ENCODE assay signal across 23 mouse cellular contexts in genomic region chr2:71350181-71350580, GRCm38 (mm10). TPM values are rescaled to one million over a fixed set of nuclear protein-coding genes. Genes with fewer than 3 reads are reported as not detected.
A peak's percentile ranks its signal among the peaks of the same experiment; 100 is the strongest.
DNase-seq lines count a peak whose midpoint lies in the region; ATAC-seq and TF ChIP-seq lines count a peak whose summit lies in the region.
"Had no signal": no experiment of that assay in that cellular context is flagged by ENCODE, and none has a peak within 500 bp of the region (broad histone marks: within the 10 kb centered on the region; RNA-seq: fewer than 3 reads in every experiment).

No protein-coding gene starts in this region.

- no peak for TF ChIP-seq POLR2A in kidney, adult 2 months (IDR thresholded peaks at IDR 0.05; ENCODE audit: low read depth, low read length)
- TF ChIP-seq POLR2A in ES-Bruce4 (IDR thresholded peaks at IDR 0.05; ENCODE audit: insufficient read depth, low read length) = no peak

- H3K4me2 ChIP-seq in kidney, embryonic 14.5 days (replicated peaks; ENCODE audit: low read depth, low read length) = no peak overlapping the region
- H3K4me2 ChIP-seq: embryonic facial prominence, embryonic 13.5 days; embryonic facial prominence, embryonic 15.5 days; forebrain, embryonic 12.5 days had no signal

- TF ChIP-seq CTCF in kidney, adult 2 months (conservative IDR thresholded peaks at IDR 0.05; ENCODE audit: insufficient read depth, insufficient read length, low read depth, low read length) = no peak
- TF ChIP-seq CTCF in ES-Bruce4 (IDR thresholded peaks at IDR 0.05; ENCODE audit: low read depth, low read length) = no peak

- peak overlapping the region; percentile 99 for H3K9ac ChIP-seq in ES-Bruce4 (ENCODE audit: low read depth, poor library complexity, severe bottlenecking)
- H3K9ac ChIP-seq in kidney, embryonic 14.5 days (ENCODE audit: low read depth, low read length) = no peak overlapping the region
- H3K9ac ChIP-seq: embryonic facial prominence, embryonic 13.5 days; embryonic facial prominence, embryonic 15.5 days; forebrain, embryonic 12.5 days had no signal

- ATAC-seq in kidney, embryonic 14.5 days (ENCODE audit: low FRiP score, low TSS enrichment) = no peak
- ATAC-seq in CD4-positive, CD25-positive, alpha-beta regulatory T cell, adult 4 months = no peak
- ATAC-seq: forebrain, embryonic 14.5 days; forebrain, embryonic 16.5 days had no signal

- H3K36me3 ChIP-seq in kidney, adult 2 months (ENCODE audit: control insufficient read depth, insufficient read depth, low read length) = no peaks in the 10 kb centered on the region
- H3K36me3 ChIP-seq in ES-Bruce4 (ENCODE audit: control insufficient read depth, insufficient read depth, low read length, poor library complexity, severe bottlenecking) = peaks cover 30% of the 10 kb centered on the region
- no peaks in the 10 kb centered on the region for H3K36me3 ChIP-seq in kidney, embryonic 14.5 days (ENCODE audit: control insufficient read depth, insufficient read depth, low read length)
- H3K36me3 ChIP-seq: embryonic facial prominence, embryonic 13.5 days; embryonic facial prominence, embryonic 15.5 days; forebrain, embryonic 10.5 days; forebrain, embryonic 12.5 days had no signal

- H3K27ac ChIP-seq in kidney, adult 2 months (ENCODE audit: insufficient read depth, low read depth, low read length) = 0 out of 2 replicates have a peak overlapping the region, but pooled peaks have one; percentile 1
- H3K27ac ChIP-seq in ES-Bruce4 (ENCODE audit: insufficient read depth, low read length) = peak overlapping the region; percentile 99
- H3K27ac ChIP-seq in kidney, embryonic 14.5 days (ENCODE audit: low read depth, low read length) = no peak overlapping the region
- H3K27ac ChIP-seq: embryonic facial prominence, embryonic 13.5 days; embryonic facial prominence, embryonic 15.5 days; forebrain, embryonic 10.5 days; forebrain, embryonic 12.5 days had no signal

- no peaks in the 10 kb centered on the region for H3K27me3 ChIP-seq in kidney, adult 2 months (replicated peaks; ENCODE audit: control insufficient read depth, insufficient read depth, low read length)
- H3K27me3 ChIP-seq in ES-Bruce4 (ENCODE audit: control insufficient read depth, insufficient read depth, low read length, poor library complexity, severe bottlenecking) = no peaks in the 10 kb centered on the region
- H3K27me3 ChIP-seq in kidney, embryonic 14.5 days (ENCODE audit: control insufficient read depth, insufficient read depth, low read length) = no peaks in the 10 kb centered on the region
- H3K27me3 ChIP-seq: CH12.LX; embryonic facial prominence, embryonic 13.5 days; embryonic facial prominence, embryonic 15.5 days; forebrain, embryonic 12.5 days had no signal

- H3K9me3 ChIP-seq in ES-Bruce4 (replicated peaks; ENCODE audit: control insufficient read depth, insufficient read depth, low read length, poor library complexity, severe bottlenecking) = no peaks in the 10 kb centered on the region
- H3K9me3 ChIP-seq in kidney, embryonic 14.5 days (ENCODE audit: control insufficient read depth, low read length) = no peaks in the 10 kb centered on the region
- H3K9me3 ChIP-seq: embryonic facial prominence, embryonic 13.5 days; embryonic facial prominence, embryonic 15.5 days; forebrain, embryonic 10.5 days; forebrain, embryonic 12.5 days had no signal

- H3K4me3 ChIP-seq in kidney, adult 2 months (ENCODE audit: insufficient read depth, low read depth, low read length) = no peak overlapping the region
- peak overlapping the region; percentile 14 for H3K4me3 ChIP-seq in ES-Bruce4 (ENCODE audit: low read depth, low read length)
- H3K4me3 ChIP-seq in kidney, embryonic 14.5 days (ENCODE audit: low read length) = no peak overlapping the region
- H3K4me3 ChIP-seq: embryonic facial prominence, embryonic 13.5 days; embryonic facial prominence, embryonic 15.5 days; erythroblast, embryonic 14.5 days; forebrain, embryonic 10.5 days; forebrain, embryonic 12.5 days had no signal

- 41% methylated on average over 7 of the region's 7 CpGs for WGBS in kidney, adult 2 months
- 47% methylated on average over 7 of the region's 7 CpGs for WGBS in kidney, embryonic 14.5 days

- peaks cover 26% of the 10 kb centered on the region for H3K4me1 ChIP-seq in kidney, adult 2 months (ENCODE audit: control insufficient read depth, insufficient read depth, low read length)
- peaks cover 4% of the 10 kb centered on the region for H3K4me1 ChIP-seq in ES-Bruce4 (ENCODE audit: control insufficient read depth, insufficient read depth, low read length)
- H3K4me1 ChIP-seq in kidney, embryonic 14.5 days (ENCODE audit: control insufficient read depth, insufficient read depth, low read length) = peaks cover 14% of the 10 kb centered on the region
- H3K4me1 ChIP-seq: embryonic facial prominence, embryonic 15.5 days had no signal

- no peak for TF ChIP-seq EP300 in ES-Bruce4 (IDR thresholded peaks at IDR 0.05; ENCODE audit: insufficient read depth, low read depth, low read length)

- no peak for DNase-seq in kidney, adult 2 months
- no peak for DNase-seq in kidney, adult 11 months
- DNase-seq in R1 (ENCODE audit: low read depth, low spot score) = peak; percentile 61
- no peak for DNase-seq in thymus, postnatal 14 days
- DNase-seq: adrenal gland, postnatal 25 days; cerebellum, adult 11 months; cerebellum, adult 18-20 months; cerebellum, adult 8-10 months; cerebellum, adult 9-11 months; cerebellum, postnatal 14 days; cerebellum, postnatal 36 days; embryo, embryonic 11 days had no signal

RNA-seq across cellular contexts. Expression of gene Slc25a12, which starts 17.4 kb away (rescaled TPM):
- 72.9 and 82.5 TPM in 2 replicates for polyA plus RNA-seq in kidney, adult 2 months (2012; rRNA removed)
- 80.0 and 89.2 TPM in 2 replicates for polyA plus RNA-seq in ES-Bruce4 (2011; ENCODE audit: insufficient read depth, insufficient read length, low read depth, missing spikeins)
- polyA plus RNA-seq in kidney, embryonic 14.5 days (2014; fragmentation: Nextera tagmentation; extraction: Ambion mirVana) = 29.8 and 41.6 TPM in 2 replicates
- polyA plus RNA-seq in CD4-positive, CD25-positive, alpha-beta regulatory T cell, adult 4 months (2017; shearing (Covaris generic)) = 10 to 100 TPM; 74.4 to 89.2 TPM

RNA-seq across cellular contexts. Expression of gene Hat1, which starts 38.6 kb away (rescaled TPM):
- 4.7 and 7.7 TPM in 2 replicates for polyA plus RNA-seq in kidney, adult 2 months (2012; rRNA removed)
- 659 and 692 TPM in 2 replicates for polyA plus RNA-seq in ES-Bruce4 (2011; ENCODE audit: insufficient read depth, insufficient read length, low read depth, missing spikeins)
- 149 and 192 TPM in 2 replicates for polyA plus RNA-seq in kidney, embryonic 14.5 days (2014; fragmentation: Nextera tagmentation; extraction: Ambion mirVana)
- polyA plus RNA-seq in CD4-positive, CD25-positive, alpha-beta regulatory T cell, adult 4 months (2017; shearing (Covaris generic)) = 10 to 100 TPM; 57.1 to 58.8 TPM
